ENCODE assay signal across 21 mouse cellular contexts in genomic region chr4:100995617-100996016, GRCm38 (mm10). TPM values are rescaled to one million over a fixed set of nuclear protein-coding genes. Genes with fewer than 3 reads are reported as not detected.
DNase-seq lines count a peak whose midpoint lies in the region; ATAC-seq and TF ChIP-seq lines count a peak whose summit lies in the region.
"Had no signal": no experiment of that assay in that cellular context is flagged by ENCODE, and none has a peak within 500 bp of the region (broad histone marks: within the 10 kb centered on the region; RNA-seq: fewer than 3 reads in every experiment).

No protein-coding gene starts in this region.

- peak overlapping the region; percentile 64 for H3K4me2 ChIP-seq in liver, embryonic 15.5 days
- H3K4me2 ChIP-seq: limb, embryonic 15.5 days had no signal

- DNase-seq in heart, adult 11 months, result peak; percentile 85
- DNase-seq in heart, postnatal 4 days, result no peak
- no peak for DNase-seq in left cerebral cortex, adult 2 months (ENCODE audit: extremely low spot score in 1 of 2, low spot score in 2 of 2)
- DNase-seq in left cerebral cortex, postnatal 10 days (ENCODE audit: extremely low spot score in 1 of 2, low spot score in 2 of 2), result no peak
- peak; percentile 27 for DNase-seq in c-Kit-negative CD71-positive TER-119-positive erythroid progenitor cells, embryonic 14.5 days (ENCODE audit: low read depth, low spot score)
- DNase-seq in testis, postnatal 10 days (ENCODE audit: low spot score), result no peak
- DNase-seq in left cerebral cortex, postnatal 36 days (ENCODE audit: low spot score in 2 of 2), result no peak
- DNase-seq: adrenal gland, adult 8-10 months; cerebellum, adult 11-12 months; gastrocnemius, postnatal 10 days; kidney, adult 18-20 months; kidney, postnatal 10 days; lung, postnatal 10 days had no signal

- no peak overlapping the region for H3K4me3 ChIP-seq in left cerebral cortex, adult 2 months
- H3K4me3 ChIP-seq in liver, embryonic 15.5 days (replicated peaks), result peak overlapping the region; percentile 59
- H3K4me3 ChIP-seq: limb, embryonic 15.5 days had no signal

- no peaks in the 10 kb centered on the region; the same call in 1 of the 2 replicates for H3K36me3 ChIP-seq in liver, embryonic 15.5 days (replicated peaks)

- no peak for ATAC-seq in liver, embryonic 15.5 days (ENCODE audit: insufficient read depth)

- H3K4me1 ChIP-seq in liver, embryonic 15.5 days (replicated peaks), result peaks cover 62% of the 10 kb centered on the region

- intact Hi-C loops in left cerebral cortex, adult 2 months (cut with DNase I), result loop anchor here (5.0 kb wide), 1 partner anchor 92 kb away; no protein-coding TSS in a partner anchor
- intact Hi-C loops in left cerebral cortex, postnatal 10 days (cut with DNase I), result loop anchor here (2.0 to 5.0 kb wide), 2 partner anchors 151 to 408 kb away; no protein-coding TSS in a partner anchor
- intact Hi-C loops in left cerebral cortex, postnatal 36 days (cut with DNase I), result no loop called here

- H3K9me3 ChIP-seq in liver, embryonic 15.5 days (replicated peaks), result no peaks in the 10 kb centered on the region
- H3K9me3 ChIP-seq: limb, embryonic 15.5 days had no signal

- H3K27me3 ChIP-seq in liver, embryonic 15.5 days, result no peaks in the 10 kb centered on the region
- H3K27me3 ChIP-seq: limb, embryonic 15.5 days had no signal

- TF ChIP-seq CTCF in left cerebral cortex, adult 2 months (IDR thresholded peaks at IDR 0.05), result no peak

- H3K27ac ChIP-seq in left cerebral cortex, adult 2 months, result peak overlapping the region; percentile 42; the same call in 1 of the 2 replicates
- H3K27ac ChIP-seq in liver, embryonic 15.5 days (replicated peaks), result peak overlapping the region; percentile 97
- H3K27ac ChIP-seq: limb, embryonic 15.5 days had no signal

- H3K9ac ChIP-seq in liver, embryonic 15.5 days, result peak overlapping the region; percentile 55
- H3K9ac ChIP-seq: limb, embryonic 15.5 days had no signal

- 77% methylated on average over 5 of the region's 5 CpGs for WGBS in liver, embryonic 15.5 days (ENCODE audit: insufficient replicate concordance)

RNA-seq across cellular contexts. Expression of gene Gm10577, which starts 24.9 kb away (rescaled TPM):
- not detected for total RNA-seq in heart, postnatal 4 days (2021)
- total RNA-seq in left cerebral cortex, adult 2 months (2021), result not detected
- not detected for total RNA-seq in left cerebral cortex, postnatal 10 days (2021)
- not detected in 2 replicates for polyA plus RNA-seq in liver, embryonic 15.5 days (2015; fragmentation: Nextera tagmentation; extraction: Ambion mirVana)
- not detected for total RNA-seq in left cerebral cortex, postnatal 36 days (2021)
- total RNA-seq: adrenal gland, adult 8-10 months; gastrocnemius, postnatal 10 days; left cerebral cortex, adult 8-10 months; megakaryocyte-erythroid progenitor cell, adult 5-6 weeks had no signal
- polyA plus RNA-seq: brain, embryonic 14.5 days; embryonic facial prominence, embryonic 11.5 days; limb, embryonic 15.5 days; stomach, embryonic 14.5 days; thymus, postnatal 0 days had no signal

Comparison
In these comparisons a context has a peak if more than half of its experiments do, and no peak if none do; other contexts are left out.
1. DNase-seq: peak in heart, adult 11 months (single experiment) and c-Kit-negative CD71-positive TER-119-positive erythroid progenitor cells, embryonic 14.5 days (single experiment); none in heart, postnatal 4 days (single experiment), left cerebral cortex, adult 2 months (0 of 2), left cerebral cortex, postnatal 10 days (0 of 2), testis, postnatal 10 days (single experiment) and left cerebral cortex, postnatal 36 days (0 of 2).